Mouse (Mus musculus) kidney, adult 2 months (tissue): ENCODE results near the gene Itih5.

Experiments
- CTCF ChIP-seq: fragments of 200-500 bp; conservative IDR thresholded peaks from 2 replicates; pipeline ENCODE4 v1.5.1; 2011; ENCODE audit warnings: low read depth, mild to moderate bottlenecking, control low read depth, low read length, moderate library complexity, mixed read lengths; ENCODE audit not compliant: insufficient read depth, insufficient read length
- POLR2A ChIP-seq: fragments of 200-500 bp; IDR thresholded peaks from one replicate; pipeline ENCODE4 v1.6.1; 2011; ENCODE audit warnings: low read depth, low read length, control low read depth

- TF ChIP-seq CTCF: no peak
- TF ChIP-seq POLR2A: no peak
Observed at GRCm38 (mm10) chr2:10252016-10252415, 98.6 kb downstream of the Itih5 start.
